Mouse (Mus musculus) embryonic stem cell, embryonic (primary cell): Measurements from ENCODE around the gene Siae.

Experiments
- CTCF ChIA-PET, 4 experiments: fragments of 300-600 bp in 2 of 4; fragments of 350-600 bp in 2 of 4; sonication (Branson Sonifier 250); formaldehyde crosslinking; loops; one replicate each; lab custom pipeline; 2022; ENCODE audit warnings: inconsistent platforms in 2 of 4; lab: Charles Lee
- POLR2A ChIA-PET, 4 experiments: fragments of 300-600 bp in 2 of 4; fragments of 350-600 bp in 2 of 4; sonication (Branson Sonifier 250); formaldehyde crosslinking; loops; one replicate each; lab custom pipeline; 2022; ENCODE audit warnings: antibody characterized with exemption in 4 of 4, inconsistent platforms in 1 of 4; lab: Charles Lee

Gene Siae

GRCm38 (mm10) chr9:37593690-37594089 lies 38.2 kb downstream of the Siae start:
- ChIA-PET POLR2A (no interaction called here), CTCF (no interaction called here)

GRCm38 (mm10) chr9:37595570-37595969 lies 40.1 kb downstream of the Siae start:
- POLR2A ChIA-PET, result no interaction called here
- CTCF ChIA-PET, result interaction anchor here in 1 of 4 experiments (0.6 kb wide), 1 partner anchor 15 kb away, joined by 15 read pairs; no protein-coding TSS in a partner anchor

GRCm38 (mm10) chr9:37598637-37599036 lies 43.1 kb downstream of the Siae start:
- ChIA-PET CTCF (no interaction called here), POLR2A (interaction anchor here in 1 of 4 experiments (0.6 to 0.8 kb wide), 2 partner anchors 146 to 658 kb away, joined by 3 to 5 read pairs; no protein-coding TSS in a partner anchor)

- ChIA-PET CTCF (interaction anchor here in 1 of 4 experiments (0.6 kb wide), 1 partner anchor 189 kb away, joined by 3 read pairs; no protein-coding TSS in a partner anchor), POLR2A (interaction anchor here in 1 of 4 experiments (0.5 kb wide), 1 partner anchor 20 kb away, joined by 6 read pairs; no protein-coding TSS in a partner anchor)
These were observed 45.2 kb downstream of the Siae start for GRCm38 (mm10) chr9:37600538-37601205.

- POLR2A ChIA-PET, result no interaction called here
- CTCF ChIA-PET, result no interaction called here
These were observed 49.6 kb downstream of the Siae start for GRCm38 (mm10) chr9:37605089-37605488.

GRCm38 (mm10) chr9:37609558-37609957 lies 54.1 kb downstream of the Siae start:
- ChIA-PET CTCF (no interaction called here), POLR2A (no interaction called here)

GRCm38 (mm10) chr9:37613182-37613910 lies 57.8 kb downstream of the Siae start, which contains the start of gene Spa17:
Spa17 (minus strand) TSS chr9:37613722.
- CTCF ChIA-PET, result interaction anchor here in 2 of 4 experiments (0.6 to 4.2 kb wide), 6 partner anchors 69 to 182 kb away, joined by 3 to 23 read pairs (median 3); no protein-coding TSS in a partner anchor

GRCm38 (mm10) chr9:37613911-37614280 lies 58.4 kb downstream of the Siae start:
- CTCF ChIA-PET, result interaction anchor here in 2 of 4 experiments (0.6 to 4.2 kb wide), 8 partner anchors 69 to 223 kb away, joined by 3 to 23 read pairs (median 3); no protein-coding TSS in a partner anchor
- POLR2A ChIA-PET, result interaction anchor here in 3 of 4 experiments (0.6 to 2.4 kb wide), 21 partner anchors 10 to 563 kb away, joined by 3 to 8 read pairs (median 4); partner anchors contain the start of genes Tbrg1 (in 2 of the 3), Msantd2 (in 1 of the 3), Nrgn (in 1 of the 3) and Vsig2 (in 1 of the 3)

More at GRCm38 (mm10) chr9:37613182-37613910, 57.8 kb downstream of the Siae start, which contains the start of gene Spa17:
- POLR2A ChIA-PET, result interaction anchor here in 3 of 4 experiments (0.6 to 2.4 kb wide), 24 partner anchors 11 to 562 kb away, joined by 3 to 7 read pairs (median 4); partner anchors contain the start of genes Tbrg1 (in 3 of the 3), Msantd2 (in 2 of the 3), Nrgn (in 1 of the 3) and Vsig2 (in 1 of the 3)

- POLR2A ChIA-PET, result interaction anchor here in 3 of 4 experiments (0.5 to 2.4 kb wide), 17 partner anchors 9 to 266 kb away, joined by 3 to 8 read pairs (median 4); partner anchors contain the start of genes Ccdc15 (in 1 of the 3), Msantd2 (in 1 of the 3), Nrgn (in 1 of the 3) and Tbrg1 (in 1 of the 3)
- CTCF ChIA-PET, result interaction anchor here in 2 of 4 experiments (0.7 to 4.2 kb wide), 10 partner anchors 69 to 224 kb away, joined by 3 to 23 read pairs (median 4); no protein-coding TSS in a partner anchor
These were observed 58.8 kb downstream of the Siae start for GRCm38 (mm10) chr9:37614316-37614715.

GRCm38 (mm10) chr9:37615220-37615619 lies 59.7 kb downstream of the Siae start:
- CTCF ChIA-PET, result interaction anchor here in 3 of 4 experiments (0.5 to 4.2 kb wide), 9 partner anchors 152 to 432 kb away, joined by 3 to 23 read pairs (median 5); no protein-coding TSS in a partner anchor

GRCm38 (mm10) chr9:37616770-37617169 lies 61.3 kb downstream of the Siae start:
- ChIA-PET CTCF (interaction anchor here in 1 of 4 experiments (0.6 to 2.2 kb wide), 2 partner anchors 85 to 154 kb away, joined by 3 to 10 read pairs; no protein-coding TSS in a partner anchor), POLR2A (no interaction called here)

More at GRCm38 (mm10) chr9:37615220-37615619, 59.7 kb downstream of the Siae start:
- POLR2A ChIA-PET, result interaction anchor here in 2 of 4 experiments (1.0 to 2.4 kb wide), 8 partner anchors 9 to 267 kb away, joined by 3 to 7 read pairs (median 4); partner anchors contain the start of genes Ccdc15 (in 1 of the 2) and Tbrg1 (in 1 of the 2)

GRCm38 (mm10) chr9:37621290-37621689 lies 65.8 kb downstream of the Siae start:
- CTCF ChIA-PET, result interaction anchor here in 1 of 4 experiments (1.1 to 2.3 kb wide), 2 partner anchors 15 to 158 kb away, joined by 3 to 5 read pairs; no protein-coding TSS in a partner anchor

GRCm38 (mm10) chr9:37623981-37624380 lies 68.5 kb downstream of the Siae start:
- CTCF ChIA-PET, result no interaction called here
- POLR2A ChIA-PET, result interaction anchor here in 2 of 4 experiments (0.8 to 1.5 kb wide), 2 partner anchors 9 kb away, joined by 6 read pairs; no protein-coding TSS in a partner anchor

More at GRCm38 (mm10) chr9:37621290-37621689, 65.8 kb downstream of the Siae start:
- POLR2A ChIA-PET, result interaction anchor here in 1 of 4 experiments (0.6 kb wide), 1 partner anchor 21 kb away, joined by 3 read pairs; no protein-coding TSS in a partner anchor

GRCm38 (mm10) chr9:37624502-37624901 lies 69.0 kb downstream of the Siae start:
- ChIA-PET POLR2A (interaction anchor here in 2 of 4 experiments (0.8 to 1.5 kb wide), 3 partner anchors 8 to 17 kb away, joined by 3 to 6 read pairs (median 6); no protein-coding TSS in a partner anchor), CTCF (no interaction called here)

GRCm38 (mm10) chr9:37625129-37625528 lies 69.6 kb downstream of the Siae start:
- ChIA-PET CTCF (interaction anchor here in 2 of 4 experiments (0.9 to 1.8 kb wide), 2 partner anchors 162 to 204 kb away, joined by 3 to 4 read pairs; no protein-coding TSS in a partner anchor), POLR2A (interaction anchor here in 1 of 4 experiments (0.8 to 1.2 kb wide), 3 partner anchors 11 to 16 kb away, joined by 3 to 6 read pairs (median 3); no protein-coding TSS in a partner anchor)

- ChIA-PET POLR2A (interaction anchor here in 1 of 4 experiments (0.9 to 1.5 kb wide), 4 partner anchors 10 to 193 kb away, joined by 3 to 6 read pairs (median 4); partner anchors contain the start of gene Robo3), CTCF (interaction anchor here in 2 of 4 experiments (0.9 to 1.8 kb wide), 2 partner anchors 163 to 205 kb away, joined by 3 to 4 read pairs; no protein-coding TSS in a partner anchor)
These were observed 70.1 kb downstream of the Siae start for GRCm38 (mm10) chr9:37625641-37626040.

GRCm38 (mm10) chr9:37626103-37626567 lies 70.6 kb downstream of the Siae start:
- ChIA-PET CTCF (interaction anchor here in 2 of 4 experiments (0.9 to 1.8 kb wide), 2 partner anchors 163 to 205 kb away, joined by 3 to 4 read pairs; no protein-coding TSS in a partner anchor), POLR2A (interaction anchor here in 1 of 4 experiments (0.9 to 1.5 kb wide), 4 partner anchors 10 to 193 kb away, joined by 3 to 6 read pairs (median 4); partner anchors contain the start of gene Robo3)
